Mouse (Mus musculus) kidney, embryonic 16.5 days (tissue): ENCODE measurements around the gene Siglec1. TPM values are rescaled to one million over a fixed set of nuclear protein-coding genes. Genes with fewer than 3 reads are reported as not detected.

Source experiments
- ATAC-seq: fragments of 200-750 bp; cut with Nextera tagmentation; 2 replicates; pipeline ENCODE4 v1.8.0; 2017; ENCODE audit warnings: moderate TSS enrichment; ENCODE audit not compliant: low FRiP score, low TSS enrichment
- H3K27ac ChIP-seq: fragments of 300-500 bp; sonication (generic); 2 replicates; pipeline ENCODE4 v1.5.1; 2014; ENCODE audit warnings: low read length
- H3K27me3 ChIP-seq: fragments of 300-500 bp; sonication (generic); 2 replicates; pipeline ENCODE4 v1.6.1; 2014; ENCODE audit warnings: low read length, control low read depth, mixed read lengths; ENCODE audit not compliant: insufficient read depth
- H3K36me3 ChIP-seq: fragments of 300-500 bp; sonication (generic); 2 replicates; pipeline ENCODE4 v1.6.1; 2014; ENCODE audit warnings: low read length, control low read depth, mixed read lengths; ENCODE audit not compliant: insufficient read depth
- H3K4me1 ChIP-seq: fragments of 300-500 bp; sonication (generic); 2 replicates; pipeline ENCODE4 v1.6.1; 2014; ENCODE audit warnings: low read length, control low read depth, mixed read lengths; ENCODE audit not compliant: insufficient read depth
- H3K4me2 ChIP-seq: fragments of 300-500 bp; sonication (generic); replicated peaks from 2 replicates; pipeline ENCODE4 v1.6.1; 2014; ENCODE audit warnings: low read depth, low read length
- H3K4me3 ChIP-seq: fragments of 300-500 bp; sonication (generic); 2 replicates; pipeline ENCODE4 v1.5.1; 2014; ENCODE audit warnings: mild to moderate bottlenecking, low read length
- H3K9ac ChIP-seq: fragments of 300-500 bp; sonication (generic); replicated peaks from 2 replicates; pipeline ENCODE4 v1.6.1; 2014; ENCODE audit warnings: low read length
- H3K9me3 ChIP-seq: fragments of 300-500 bp; sonication (generic); 2 replicates; pipeline ENCODE4 v1.6.1; 2016; ENCODE audit warnings: low read length, control low read depth
- WGBS: fragments of 180-500 bp; shearing (Covaris S2); extraction: QIAGEN DNeasy Blood & Tissue Kit; methylation state at CpG from one replicate; pipeline ENCODE4 v1.1.7; 2014; 5-methylcytosine and 5-hydroxymethylcytosine counted together
- polyA plus RNA-seq: library from polyadenylated mRNA; unstranded; fragments of >200 nt; fragmentation: Nextera tagmentation; extraction: Ambion mirVana; gene quantifications from 2 replicates; pipeline ENCODE4 v1.2.1, GENCODE M21; 2015

Gene Siglec1
- polyA plus RNA-seq, result 0.29 and 0.46 TPM in 2 replicates

- no peak for ATAC-seq
- H3K4me2 ChIP-seq, result no peak within 1 kb of the TSS
- H3K9ac ChIP-seq, result no peak within 1 kb of the TSS
- no peaks in the 10 kb centered on the region for H3K27me3 ChIP-seq
- no peaks in the 10 kb centered on the region for H3K36me3 ChIP-seq
- 79% methylated on average over 11 of the region's 11 CpGs for WGBS
- 0 out of 2 replicates have a peak within 1 kb of the TSS, but pooled peaks have one; percentile 7 for H3K27ac ChIP-seq
- H3K4me1 ChIP-seq, result 0 out of 2 replicates have a peak, but pooled peaks cover 6% of the 10 kb centered on the region
- H3K4me3 ChIP-seq, result no peak within 1 kb of the TSS
- no peaks in the 10 kb centered on the region for H3K9me3 ChIP-seq
Measured at GRCm38 (mm10) chr2:131086667-131087390, at the start of gene Siglec1. TSS of gene Siglec1 (minus strand) at chr2:131086765.

DNA sequence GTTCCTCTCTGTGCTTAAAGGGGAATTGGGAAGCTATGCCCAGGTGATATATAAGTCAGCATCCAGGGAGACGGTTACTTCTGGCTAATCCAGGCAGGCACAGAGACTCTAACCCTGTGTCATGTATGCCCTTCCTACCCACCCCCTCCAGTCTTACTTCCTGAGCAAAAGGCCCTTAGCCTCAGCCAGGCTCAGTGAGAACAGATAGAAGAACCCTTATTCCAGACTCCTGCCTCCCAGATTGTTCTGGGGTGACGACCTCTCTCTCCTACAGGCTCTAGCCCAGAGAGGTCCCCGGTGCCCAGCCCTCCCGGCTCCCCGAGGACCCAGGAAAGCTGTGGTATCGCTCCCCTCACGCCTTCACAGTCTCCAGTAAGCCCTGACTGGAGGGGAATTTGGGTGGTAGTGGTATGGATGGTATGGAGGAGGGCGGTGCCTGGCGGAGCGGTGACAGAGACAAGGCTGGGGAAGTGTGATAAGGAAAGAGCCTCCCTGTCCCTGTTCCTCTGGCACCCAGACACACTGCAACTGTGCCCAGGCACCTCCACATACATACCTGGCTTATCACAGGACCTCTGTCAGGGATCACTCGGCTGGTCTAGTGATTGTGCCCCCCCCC lies 49.1 kb upstream of the Siglec1 start:
- no peak overlapping the region for H3K4me3 ChIP-seq
- peak; percentile 17; the same call in 1 of the 2 replicates for ATAC-seq
- WGBS, result 71% methylated on average over 11 of the region's 11 CpGs
- no peak overlapping the region for H3K27ac ChIP-seq
- no peaks in the 10 kb centered on the region for H3K9me3 ChIP-seq
- peaks cover 14% of the 10 kb centered on the region for H3K4me1 ChIP-seq
- H3K9ac ChIP-seq, result no peak overlapping the region
- H3K27me3 ChIP-seq, result no peaks in the 10 kb centered on the region
- peaks cover 13% of the 10 kb centered on the region; the same call in 1 of the 2 replicates for H3K36me3 ChIP-seq
- no peak overlapping the region for H3K4me2 ChIP-seq

DNA sequence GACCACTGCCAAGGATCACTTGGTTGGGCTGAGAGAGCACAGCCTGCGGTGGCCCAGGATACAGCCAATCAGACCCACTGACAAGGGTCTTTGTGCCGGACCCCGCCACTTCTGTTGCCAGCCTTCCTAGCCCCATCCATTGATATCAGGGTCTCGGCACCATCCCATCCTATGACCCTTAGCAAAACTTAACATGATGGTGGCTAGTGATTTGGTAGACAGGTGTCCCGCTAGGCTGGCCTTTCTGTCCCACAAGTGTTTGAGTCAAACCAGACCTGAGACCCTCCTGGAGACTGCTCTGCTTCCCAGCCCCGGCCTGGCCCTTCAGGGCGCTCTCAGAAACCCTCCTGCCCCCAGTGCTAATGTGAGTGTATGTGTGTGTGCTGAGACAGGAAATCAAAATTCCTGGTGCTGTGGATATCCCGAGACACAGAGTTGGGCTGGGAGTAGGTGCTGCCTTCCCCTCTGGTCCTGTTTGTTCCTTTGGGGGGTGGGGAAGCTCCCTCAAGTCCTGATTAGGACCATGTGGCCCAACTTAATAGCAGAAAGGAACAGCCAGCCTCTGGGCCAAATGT lies 48.3 kb upstream of the Siglec1 start:
- 79% methylated on average over 8 of the region's 8 CpGs for WGBS
- H3K36me3 ChIP-seq, result peaks cover 9% of the 10 kb centered on the region; the same call in 1 of the 2 replicates
- no peak overlapping the region for H3K4me2 ChIP-seq

DNA sequence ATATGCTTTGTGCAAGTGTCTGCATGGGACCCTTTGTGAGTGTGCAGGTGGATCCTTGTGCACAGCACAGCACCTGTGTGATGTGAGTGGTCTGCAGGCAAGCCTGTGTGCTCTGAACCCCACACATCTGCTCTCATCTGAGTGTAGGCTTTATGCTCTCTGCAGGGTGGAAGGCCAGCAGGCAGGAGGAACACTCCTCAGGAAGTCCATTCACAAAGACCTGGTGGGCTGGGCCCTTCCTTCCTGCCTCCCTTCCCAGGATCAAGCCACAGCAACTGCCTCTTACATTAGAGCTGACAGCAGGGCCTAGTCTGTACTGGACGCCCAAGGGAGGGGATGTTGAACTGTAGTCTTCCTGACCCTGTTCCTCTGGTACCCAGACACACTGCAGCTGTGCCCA lies 47.8 kb upstream of the Siglec1 start:
- no peak overlapping the region for H3K4me3 ChIP-seq
- H3K27me3 ChIP-seq, result no peaks in the 10 kb centered on the region
- WGBS, result 50% methylated on average over 1 of the region's 1 CpGs
- H3K9ac ChIP-seq, result no peak overlapping the region
- peak overlapping the region; percentile 54; the same call in 1 of the 2 replicates for H3K27ac ChIP-seq
- peak; percentile 59 for ATAC-seq
- no peak overlapping the region for H3K4me2 ChIP-seq
- peaks cover 9% of the 10 kb centered on the region; the same call in 1 of the 2 replicates for H3K36me3 ChIP-seq
- no peaks in the 10 kb centered on the region for H3K9me3 ChIP-seq
- 0 out of 2 replicates have a peak, but pooled peaks cover 10% of the 10 kb centered on the region for H3K4me1 ChIP-seq

More for the DNA sequence above, 48.3 kb upstream of the Siglec1 start:
- H3K4me1 ChIP-seq, result 0 out of 2 replicates have a peak, but pooled peaks cover 10% of the 10 kb centered on the region
- peak overlapping the region; percentile 54; the same call in 1 of the 2 replicates for H3K27ac ChIP-seq
- H3K9ac ChIP-seq, result no peak overlapping the region
- no peaks in the 10 kb centered on the region for H3K9me3 ChIP-seq
- H3K4me3 ChIP-seq, result no peak overlapping the region
- no peaks in the 10 kb centered on the region for H3K27me3 ChIP-seq
- no peak; the same call in 1 of the 2 replicates for ATAC-seq

- no peaks in the 10 kb centered on the region for H3K27me3 ChIP-seq
- ATAC-seq, result no peak
- H3K27ac ChIP-seq, result peak within 1 kb of the TSS; percentile 51; the same call in 1 of the 2 replicates
- peaks cover 19% of the 10 kb centered on the region for H3K4me1 ChIP-seq
- H3K4me3 ChIP-seq, result no peak within 1 kb of the TSS
- no peaks in the 10 kb centered on the region for H3K9me3 ChIP-seq
- WGBS, result 78% methylated on average over 9 of the region's 9 CpGs
- no peak within 1 kb of the TSS for H3K4me2 ChIP-seq
- H3K9ac ChIP-seq, result no peak within 1 kb of the TSS
- peaks cover 8% of the 10 kb centered on the region; the same call in 1 of the 2 replicates for H3K36me3 ChIP-seq
Measured at GRCm38 (mm10) chr2:131132930-131133547, 46.5 kb upstream of the Siglec1 start, which contains the start of gene Gm11037. TSS of gene Gm11037 (plus strand) at chr2:131133497.

GRCm38 (mm10) chr2:131132111-131132888 lies 45.7 kb upstream of the Siglec1 start:
- 78% methylated on average over 10 of the region's 10 CpGs for WGBS
- Histone ChIP-seq H3K9ac (no peak overlapping the region), H3K9me3 (no peaks in the 10 kb centered on the region), H3K4me3 (no peak overlapping the region), H3K27me3 (no peaks in the 10 kb centered on the region), H3K4me2 (no peak overlapping the region), H3K4me1 (peaks cover 24% of the 10 kb centered on the region), H3K27ac (no peak overlapping the region), H3K36me3 (peaks cover 2% of the 10 kb centered on the region; the same call in 1 of the 2 replicates)
- no peak for ATAC-seq

GRCm38 (mm10) chr2:131130849-131131248 lies 44.3 kb upstream of the Siglec1 start:
- Histone ChIP-seq H3K4me3 (no peak overlapping the region), H3K27me3 (no peaks in the 10 kb centered on the region), H3K9ac (no peak overlapping the region), H3K27ac (no peak overlapping the region), H3K4me2 (no peak overlapping the region), H3K36me3 (no peaks in the 10 kb centered on the region; the same call in 1 of the 2 replicates), H3K9me3 (no peaks in the 10 kb centered on the region), H3K4me1 (peaks cover 37% of the 10 kb centered on the region)
- 75% methylated on average over 2 of the region's 2 CpGs for WGBS
- ATAC-seq, result no peak

- H3K27ac ChIP-seq, result no peak overlapping the region
- H3K36me3 ChIP-seq, result no peaks in the 10 kb centered on the region; the same call in 1 of the 2 replicates
- no peak overlapping the region for H3K4me2 ChIP-seq
- ATAC-seq, result no peak
- WGBS, result 81% methylated on average over 5 of the region's 5 CpGs
- H3K27me3 ChIP-seq, result no peaks in the 10 kb centered on the region
- H3K4me1 ChIP-seq, result peaks cover 34% of the 10 kb centered on the region
- H3K9ac ChIP-seq, result no peak overlapping the region
- H3K9me3 ChIP-seq, result no peaks in the 10 kb centered on the region
- H3K4me3 ChIP-seq, result no peak overlapping the region
Measured at GRCm38 (mm10) chr2:131129836-131130235, 43.3 kb upstream of the Siglec1 start.
